Mouse (Mus musculus): ENCODE results near the gene Dnajc2.
"Not testable (repeated sequence)": the region's sequence is repeated elsewhere in the genome, so short reads cannot be mapped to it uniquely, and the experiment has no call there.

Gene Dnajc2

GRCm38 (mm10) chr5:21739881-21740280 lies 45.2 kb downstream of the Dnajc2 start:
- DNase-seq (ENCODE audit: low spot score), result no peak

GRCm38 (mm10) chr5:21739120-21739519 lies 45.9 kb downstream of the Dnajc2 start:
- no peak for DNase-seq (ENCODE audit: low spot score)

DNA sequence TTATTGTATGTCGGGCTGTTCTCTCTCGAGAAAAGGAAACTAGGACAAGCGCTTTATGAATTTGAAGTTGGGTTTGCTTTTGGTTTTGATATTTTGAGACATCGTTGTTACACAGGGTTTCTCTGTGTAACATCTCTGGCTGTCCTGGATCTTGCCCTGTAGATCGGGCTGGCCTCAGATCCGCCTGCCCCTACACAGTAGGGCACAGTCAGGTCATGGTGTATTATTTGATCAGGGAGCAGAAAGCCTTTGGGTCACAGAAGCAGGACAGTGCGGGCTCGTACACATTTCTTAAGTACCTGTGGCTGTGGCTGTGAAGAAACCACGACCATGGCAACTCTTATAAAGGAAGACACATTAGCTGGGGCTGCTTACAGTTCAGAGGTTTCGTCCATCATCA lies 47.4 kb downstream of the Dnajc2 start:
- DNase-seq (ENCODE audit: low spot score), result no peak

- peak; percentile 91 for DNase-seq (ENCODE audit: low spot score)
Observed at GRCm38 (mm10) chr5:21736956-21737585, 48.0 kb downstream of the Dnajc2 start, which contains the start of gene Pmpcb. TSS of gene Pmpcb (plus strand) at chr5:21737141.

- no peak for DNase-seq (ENCODE audit: low spot score)
Observed at GRCm38 (mm10) chr5:21736046-21736445, 49.0 kb downstream of the Dnajc2 start.

DNA sequence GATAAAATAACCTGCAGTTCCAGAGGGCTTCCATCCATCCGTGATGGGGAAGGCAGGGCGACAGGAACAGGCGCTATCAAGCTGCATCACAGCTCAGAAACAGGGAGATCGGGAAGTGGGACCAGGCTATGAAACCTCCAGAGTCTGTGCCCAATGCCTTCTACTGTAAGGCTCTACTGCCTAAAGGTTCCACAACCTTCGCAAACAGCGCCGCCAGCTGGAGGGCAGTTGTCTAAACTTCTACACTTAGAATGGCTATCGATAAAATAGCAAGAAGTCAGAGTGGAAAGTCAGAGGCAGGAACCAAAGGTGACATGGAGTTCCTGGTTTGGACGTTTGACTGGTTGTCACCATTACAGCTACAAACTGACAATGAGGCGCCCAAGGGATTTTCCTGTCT lies 49.5 kb downstream of the Dnajc2 start:
- DNase-seq (ENCODE audit: low spot score), result peak; percentile 81

DNA sequence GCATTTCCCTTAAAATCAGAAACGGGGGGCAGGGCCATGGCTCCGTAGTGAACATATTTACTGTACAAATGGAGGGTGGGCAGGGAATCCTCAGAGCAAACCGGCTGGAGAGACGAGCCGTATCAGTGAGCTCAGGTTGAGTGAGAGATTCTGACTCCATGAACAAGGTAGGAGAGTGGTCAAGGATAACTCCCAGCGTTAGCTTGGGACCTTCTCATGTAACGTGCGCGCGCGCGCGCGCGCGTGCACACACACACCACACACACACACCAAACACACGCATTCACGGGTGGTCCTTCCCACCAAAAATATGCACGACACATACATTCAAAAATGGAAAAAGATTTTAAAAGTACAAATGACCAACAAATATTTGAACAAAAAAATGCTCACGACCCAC lies 50.0 kb downstream of the Dnajc2 start:
- DNase-seq (ENCODE audit: low spot score), result no peak

- DNase-seq (ENCODE audit: low spot score), result peak; percentile 83
Observed at GRCm38 (mm10) chr5:21732930-21733329, 52.1 kb downstream of the Dnajc2 start.

- DNase-seq (ENCODE audit: low spot score), result no peak
Observed at GRCm38 (mm10) chr5:21732177-21732911, 52.7 kb downstream of the Dnajc2 start.

GRCm38 (mm10) chr5:21729107-21729506 lies 55.9 kb downstream of the Dnajc2 start:
- no peak for DNase-seq (ENCODE audit: low spot score)

- no peak for DNase-seq (ENCODE audit: low spot score)
Observed at GRCm38 (mm10) chr5:21724872-21725271, 60.2 kb downstream of the Dnajc2 start.

DNA sequence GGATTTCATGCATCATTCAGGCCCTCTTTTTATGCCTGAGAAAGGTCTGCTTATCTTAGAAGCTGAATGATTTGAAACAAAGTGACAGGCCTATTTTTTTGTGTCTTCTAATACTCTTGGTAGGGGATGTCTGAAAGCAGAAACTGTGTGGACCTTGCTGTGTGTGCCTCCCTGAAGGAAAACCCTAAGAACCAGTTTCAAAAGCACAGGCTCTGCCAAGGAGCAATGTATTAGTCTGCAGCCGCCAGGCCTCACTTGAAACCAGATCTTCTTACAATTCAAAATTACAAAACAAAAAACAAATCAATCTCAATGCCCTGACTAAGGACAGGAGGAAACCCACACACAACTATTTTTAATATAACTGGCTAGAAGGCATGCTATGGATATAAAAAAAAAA lies 60.6 kb downstream of the Dnajc2 start:
- DNase-seq (ENCODE audit: low spot score), result peak; percentile 49

DNA sequence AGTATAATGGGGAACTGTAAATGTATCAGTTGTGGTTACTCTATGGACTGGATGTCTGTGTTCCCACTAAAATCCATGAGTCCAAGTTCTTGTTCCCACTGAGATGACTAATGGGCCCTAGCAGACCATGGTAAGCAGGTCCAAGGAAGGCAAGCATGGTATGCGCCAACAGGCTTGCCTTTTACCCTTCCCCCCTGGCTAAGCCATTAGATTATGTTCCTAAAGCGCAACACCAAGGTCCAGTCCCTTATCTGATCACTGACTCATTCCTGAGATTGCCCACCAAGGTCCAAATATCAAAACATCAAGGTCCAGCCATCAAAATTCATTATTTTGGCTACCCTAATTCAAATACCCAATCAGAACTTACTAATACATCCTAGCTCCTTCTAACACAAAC lies 65.8 kb downstream of the Dnajc2 start:
- DNase-seq (ENCODE audit: low spot score), result no peak

GRCm38 (mm10) chr5:21718546-21718945 lies 66.5 kb downstream of the Dnajc2 start:
- DNase-seq (ENCODE audit: low spot score), result no peak

DNA sequence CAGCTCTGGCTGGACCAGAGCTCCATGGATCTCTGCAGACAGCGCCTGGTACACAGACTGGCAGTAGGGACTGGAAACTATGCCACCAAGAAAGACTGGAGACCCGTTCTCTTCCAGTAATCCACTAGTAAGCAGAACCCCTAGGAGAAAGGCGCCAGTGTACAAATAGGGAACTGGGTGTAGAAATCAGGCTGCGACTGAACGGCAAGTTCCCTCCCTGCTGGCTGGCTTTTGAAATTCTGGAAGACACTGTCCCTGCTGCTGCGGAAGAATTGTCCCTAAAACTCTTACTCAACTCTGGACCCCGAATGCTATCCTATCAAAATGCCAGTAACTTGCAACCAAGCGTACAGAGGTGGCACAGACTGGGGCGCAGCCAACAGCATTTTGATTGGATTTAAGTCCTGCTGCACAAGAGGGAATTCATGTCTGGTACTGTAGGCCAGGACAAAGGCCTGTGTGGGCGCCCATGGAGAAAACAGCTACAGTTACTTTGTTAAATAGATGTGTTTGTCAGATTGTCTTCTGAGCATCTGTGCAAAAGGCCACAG lies 67.8 kb downstream of the Dnajc2 start:
- DNase-seq (ENCODE audit: low spot score), result no peak

DNA sequence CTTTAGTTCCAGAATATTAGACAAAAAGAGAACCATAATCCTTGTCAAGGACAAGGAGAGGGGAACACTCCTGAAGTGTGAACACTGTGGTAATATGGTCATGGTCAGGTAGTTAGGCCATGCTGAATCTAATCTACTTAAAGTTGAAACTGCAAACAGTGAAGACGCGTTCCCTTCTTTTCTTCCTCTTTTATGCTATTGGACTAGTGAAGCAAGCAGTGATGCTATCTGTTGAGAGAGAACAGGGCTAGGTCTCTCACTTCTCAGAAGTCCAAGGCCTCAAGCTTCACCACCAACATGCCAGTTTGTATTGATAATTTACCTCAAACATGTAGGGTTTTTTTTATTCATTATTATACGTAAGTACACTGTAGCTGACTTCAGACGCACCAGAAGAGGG lies 70.6 kb downstream of the Dnajc2 start:
- no peak for DNase-seq (ENCODE audit: low spot score)

DNA sequence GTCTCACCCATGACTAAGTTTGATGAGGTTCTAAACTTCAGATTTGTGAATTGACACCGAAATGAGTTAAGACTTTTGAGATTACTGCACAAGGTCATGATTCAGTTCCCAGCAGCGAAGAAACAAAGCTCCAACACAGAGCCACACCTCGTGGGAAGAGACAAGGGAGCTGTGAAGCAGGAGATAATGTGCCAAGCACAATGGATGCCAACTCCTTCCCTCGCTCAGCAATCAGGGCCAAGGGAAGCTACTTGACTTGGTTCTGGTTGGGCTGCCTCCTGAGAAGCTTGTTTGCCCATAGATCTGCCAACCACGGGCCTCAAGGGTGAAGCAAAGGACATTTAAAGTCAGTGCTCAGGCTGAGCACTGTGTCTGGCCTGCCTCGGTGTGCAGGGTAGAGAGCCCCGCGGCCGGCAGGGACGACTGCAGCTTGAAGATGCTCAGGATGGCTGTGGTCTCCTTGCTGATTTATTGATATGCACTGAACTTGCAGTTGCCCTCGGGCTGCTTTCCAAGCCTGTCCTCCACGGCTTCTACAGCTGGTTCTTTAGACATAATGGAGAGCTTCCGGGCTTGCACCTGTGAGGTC lies 72.8 kb downstream of the Dnajc2 start:
- peak; percentile 57 for DNase-seq (ENCODE audit: low spot score)

DNA sequence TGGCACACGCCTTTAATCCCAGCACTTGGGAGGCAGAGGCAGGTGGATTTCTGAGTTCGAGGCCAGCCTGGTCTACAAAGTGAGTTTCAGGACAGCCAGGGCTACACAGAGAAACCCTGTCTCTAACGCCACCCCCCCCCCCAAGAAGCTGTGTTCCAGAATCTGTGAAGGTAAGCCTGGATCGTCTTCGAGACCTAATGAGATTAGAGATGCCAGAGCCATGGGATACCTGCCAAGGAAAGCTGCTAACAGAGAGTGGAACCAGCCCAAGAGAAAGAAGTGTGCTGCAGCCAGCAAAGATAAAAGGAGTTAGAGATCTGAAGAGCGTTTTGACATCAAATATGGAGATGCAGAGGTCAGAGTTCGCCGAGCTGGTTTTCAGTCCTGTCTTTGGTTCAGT lies 77.0 kb downstream of the Dnajc2 start:
- DNase-seq (ENCODE audit: low spot score), result not testable (repeated sequence)
